Mouse (Mus musculus) limb, embryonic 11.5 days (tissue): ENCODE data around the gene St6galnac4. TPM values are rescaled to one million over a fixed set of nuclear protein-coding genes. Genes with fewer than 3 reads are reported as not detected.

Experiments used
- ATAC-seq: fragments of 200-750 bp; cut with Nextera tagmentation; 2 replicates; pipeline ENCODE4 v1.8.0; 2017; ENCODE audit warnings: low read depth; ENCODE audit not compliant: insufficient number of reproducible peaks, low FRiP score, low TSS enrichment
- DNase-seq: peaks from one replicate; pipeline ENCODE4 v3.0.0-alpha.2; 2015; ENCODE audit warnings: low spot score
- H3K27ac ChIP-seq: fragments of 300-500 bp; sonication (generic); replicated peaks from 2 replicates; pipeline ENCODE4 v1.5.1; 2014; ENCODE audit warnings: low read depth, mild to moderate bottlenecking, low read length
- H3K27me3 ChIP-seq: fragments of 300-500 bp; sonication (generic); 2 replicates; pipeline ENCODE4 v1.6.1; 2014; ENCODE audit warnings: mild to moderate bottlenecking, low read length, mixed read lengths; ENCODE audit not compliant: control insufficient read depth, insufficient read depth
- H3K36me3 ChIP-seq: fragments of 300-500 bp; sonication (generic); 2 replicates; pipeline ENCODE4 v1.6.1; 2014; ENCODE audit warnings: mild to moderate bottlenecking, low read length, moderate library complexity, mixed read lengths; ENCODE audit not compliant: control insufficient read depth, insufficient read depth
- H3K4me1 ChIP-seq: fragments of 300-500 bp; sonication (generic); 2 replicates; pipeline ENCODE4 v1.6.1; 2014; ENCODE audit warnings: low read length, mixed read lengths; ENCODE audit not compliant: control insufficient read depth, insufficient read depth
- H3K4me2 ChIP-seq: fragments of 300-500 bp; sonication (generic); 2 replicates; pipeline ENCODE4 v1.6.1; 2014; ENCODE audit warnings: low read depth, mild to moderate bottlenecking, moderate library complexity; ENCODE audit not compliant: severe bottlenecking
- H3K4me3 ChIP-seq: fragments of 300-500 bp; sonication (generic); 2 replicates; pipeline ENCODE4 v1.5.1; 2014; ENCODE audit warnings: low read depth, low read length
- H3K9ac ChIP-seq: fragments of 300-500 bp; sonication (generic); 2 replicates; pipeline ENCODE4 v1.6.1; 2014; ENCODE audit warnings: mild to moderate bottlenecking, low read length
- H3K9me3 ChIP-seq: fragments of 300-500 bp; sonication (generic); 2 replicates; pipeline ENCODE4 v1.6.1; 2016; ENCODE audit warnings: low read length; ENCODE audit not compliant: control insufficient read depth
- WGBS: fragments of 180-500 bp; shearing (Covaris S2); extraction: QIAGEN DNeasy Blood & Tissue Kit; methylation state at CpG from one replicate; pipeline ENCODE4 v1.1.7; 2014; 5-methylcytosine and 5-hydroxymethylcytosine counted together
- polyA plus RNA-seq: library from polyadenylated mRNA; unstranded; fragments of >200 nt; fragmentation: Nextera tagmentation; extraction: Ambion mirVana; gene quantifications from 2 replicates; pipeline ENCODE4 v1.2.1, GENCODE M21; 2014

The St6galnac4 gene
- polyA plus RNA-seq, 1 experiment from 2014 or later: 21.2 TPM

DNA sequence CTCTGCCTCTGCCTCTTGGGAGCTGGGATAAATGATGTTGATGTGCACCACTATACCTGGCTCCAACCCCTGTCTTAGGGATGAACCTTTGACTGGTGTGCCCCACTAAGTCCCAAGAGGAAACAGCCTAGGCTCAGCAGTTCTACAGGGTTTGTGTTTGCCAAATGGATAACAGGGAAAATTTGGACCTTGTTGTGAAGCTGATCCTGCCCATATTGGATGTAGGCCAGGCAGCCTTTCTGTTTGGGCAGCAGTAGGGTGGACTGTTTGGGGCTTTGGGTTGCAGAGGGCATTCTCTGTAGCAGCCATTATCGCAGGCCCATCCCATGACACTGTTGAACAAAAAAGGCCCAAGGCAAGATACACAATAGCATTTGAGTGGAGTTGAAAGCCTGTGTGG is 39.9 kb upstream of the St6galnac4 start:
- H3K4me3 ChIP-seq: no peak overlapping the region
- no peak for ATAC-seq
- H3K4me2 ChIP-seq: no peak overlapping the region
- H3K4me1 ChIP-seq: peaks cover 4% of the 10 kb centered on the region; the same call in 1 of the 2 replicates
- 81% methylated on average over 1 of the region's 1 CpGs for WGBS
- DNase-seq: no peak
- no peak overlapping the region for H3K9ac ChIP-seq
- no peaks in the 10 kb centered on the region for H3K36me3 ChIP-seq
- H3K27me3 ChIP-seq: no peaks in the 10 kb centered on the region
- no peaks in the 10 kb centered on the region for H3K9me3 ChIP-seq
- no peak overlapping the region for H3K27ac ChIP-seq

DNA sequence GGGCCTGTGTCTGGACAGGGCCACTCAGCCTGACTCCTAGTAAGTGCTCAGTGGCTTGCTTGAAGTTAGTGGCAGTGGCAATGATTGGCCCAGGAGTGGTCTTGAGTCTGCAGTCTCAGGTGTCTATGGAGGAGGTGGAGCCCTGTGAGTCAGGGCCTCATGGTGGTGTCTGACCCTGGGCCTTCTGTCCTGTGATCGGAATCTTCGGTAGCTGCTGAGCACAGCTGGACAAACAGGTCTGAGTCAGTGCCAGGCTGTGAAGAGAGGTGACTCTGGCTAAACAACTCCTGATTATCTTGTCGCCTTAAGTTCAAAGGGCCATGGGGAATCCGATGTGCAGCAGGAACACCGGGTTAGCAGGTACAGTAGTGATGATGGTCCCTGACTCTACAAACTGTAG is 39.5 kb upstream of the St6galnac4 start:
- no peak overlapping the region for H3K4me2 ChIP-seq
- no peaks in the 10 kb centered on the region for H3K27me3 ChIP-seq
- H3K4me3 ChIP-seq: no peak overlapping the region
- 89% methylated on average over 5 of the region's 5 CpGs for WGBS
- H3K36me3 ChIP-seq: no peaks in the 10 kb centered on the region
- H3K4me1 ChIP-seq: peaks cover 4% of the 10 kb centered on the region; the same call in 1 of the 2 replicates
- no peak overlapping the region for H3K9ac ChIP-seq
- DNase-seq: no peak
- no peaks in the 10 kb centered on the region for H3K9me3 ChIP-seq
- ATAC-seq: no peak
- no peak overlapping the region for H3K27ac ChIP-seq

DNA sequence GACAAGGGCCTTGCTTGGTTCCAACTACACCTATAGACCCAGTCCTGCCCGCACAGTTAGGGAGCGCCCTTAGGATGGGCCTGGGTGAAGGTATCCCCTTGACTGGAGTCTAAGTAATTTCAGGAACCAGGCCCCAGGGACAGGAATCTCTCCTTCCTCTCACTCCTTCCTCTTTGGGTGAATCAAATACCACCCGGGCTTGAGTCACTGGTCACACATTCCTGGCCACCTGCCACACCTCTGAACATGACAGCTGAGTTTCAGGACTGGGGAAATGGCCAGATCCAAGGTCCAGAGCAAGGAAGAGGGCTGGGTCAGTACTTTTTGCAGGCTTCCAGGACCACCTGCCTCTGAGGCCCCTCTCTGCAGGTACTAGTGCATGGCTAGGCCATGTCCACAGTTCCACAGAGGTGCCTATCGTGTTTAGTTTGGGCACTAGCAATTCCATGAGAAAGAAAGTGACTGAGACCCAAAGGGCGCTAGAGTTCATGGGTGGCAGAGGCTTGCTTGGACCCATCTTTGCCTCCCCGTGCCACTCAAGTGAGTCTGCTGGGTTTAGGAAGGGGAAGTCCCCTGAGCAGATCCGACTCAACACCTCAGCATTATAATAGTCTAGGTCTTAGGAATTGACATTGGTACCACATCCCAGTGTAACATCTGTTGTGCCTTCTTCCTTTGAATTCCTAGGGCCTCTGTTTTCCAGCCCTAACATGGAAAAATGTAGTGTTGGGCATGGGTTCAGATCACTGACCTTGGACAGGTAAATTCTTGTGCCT is 38.7 kb upstream of the St6galnac4 start:
- H3K9ac ChIP-seq: no peak overlapping the region
- no peak for DNase-seq
- H3K27ac ChIP-seq: no peak overlapping the region
- no peak overlapping the region for H3K4me2 ChIP-seq
- 94% methylated on average over 7 of the region's 7 CpGs for WGBS
- H3K27me3 ChIP-seq: no peaks in the 10 kb centered on the region
- ATAC-seq: no peak
- H3K4me3 ChIP-seq: no peak overlapping the region
- no peaks in the 10 kb centered on the region for H3K9me3 ChIP-seq
- peaks cover 4% of the 10 kb centered on the region; the same call in 1 of the 2 replicates for H3K4me1 ChIP-seq
- no peaks in the 10 kb centered on the region for H3K36me3 ChIP-seq

GRCm38 (mm10) chr2:32549171-32549570 is 37.7 kb upstream of the St6galnac4 start:
- peaks cover 4% of the 10 kb centered on the region; the same call in 1 of the 2 replicates for H3K4me1 ChIP-seq
- ATAC-seq (no peak), DNase-seq (no peak)
- no peak overlapping the region for H3K9ac ChIP-seq
- H3K4me2 ChIP-seq: no peak overlapping the region
- H3K27ac ChIP-seq: no peak overlapping the region
- 88% methylated on average over 9 of the region's 9 CpGs for WGBS
- no peak overlapping the region for H3K4me3 ChIP-seq
- no peaks in the 10 kb centered on the region for H3K36me3 ChIP-seq
- no peaks in the 10 kb centered on the region for H3K27me3 ChIP-seq
- no peaks in the 10 kb centered on the region for H3K9me3 ChIP-seq

DNA sequence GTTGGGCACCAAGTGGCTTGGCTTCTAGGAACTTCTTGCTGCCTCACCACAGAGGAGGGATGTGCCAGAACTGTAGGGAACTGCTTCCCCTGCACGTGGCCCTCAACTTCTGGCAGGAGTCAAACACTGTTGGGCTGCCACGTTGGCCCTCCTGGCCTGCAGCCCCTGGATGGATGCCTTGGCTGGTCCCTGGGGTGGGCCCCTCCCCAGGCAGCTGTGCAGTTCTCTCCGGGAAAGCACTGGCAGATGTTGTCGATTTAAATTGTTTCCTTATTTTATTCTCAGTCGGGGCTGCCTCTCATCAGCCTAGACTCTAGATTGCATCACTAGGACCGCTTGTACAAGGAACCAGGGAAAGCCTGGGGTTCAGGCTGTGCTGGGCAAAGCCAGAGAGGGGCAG is 37.1 kb upstream of the St6galnac4 start:
- H3K4me2 ChIP-seq: no peak overlapping the region
- no peaks in the 10 kb centered on the region for H3K27me3 ChIP-seq
- H3K36me3 ChIP-seq: no peaks in the 10 kb centered on the region
- H3K9me3 ChIP-seq: no peaks in the 10 kb centered on the region
- H3K27ac ChIP-seq: no peak overlapping the region; the same call in 1 of the 2 replicates
- no peak overlapping the region for H3K9ac ChIP-seq
- WGBS: 50% methylated on average over 6 of the region's 6 CpGs
- ATAC-seq: no peak
- DNase-seq: no peak
- H3K4me3 ChIP-seq: no peak overlapping the region
- peaks cover 4% of the 10 kb centered on the region; the same call in 1 of the 2 replicates for H3K4me1 ChIP-seq

DNA sequence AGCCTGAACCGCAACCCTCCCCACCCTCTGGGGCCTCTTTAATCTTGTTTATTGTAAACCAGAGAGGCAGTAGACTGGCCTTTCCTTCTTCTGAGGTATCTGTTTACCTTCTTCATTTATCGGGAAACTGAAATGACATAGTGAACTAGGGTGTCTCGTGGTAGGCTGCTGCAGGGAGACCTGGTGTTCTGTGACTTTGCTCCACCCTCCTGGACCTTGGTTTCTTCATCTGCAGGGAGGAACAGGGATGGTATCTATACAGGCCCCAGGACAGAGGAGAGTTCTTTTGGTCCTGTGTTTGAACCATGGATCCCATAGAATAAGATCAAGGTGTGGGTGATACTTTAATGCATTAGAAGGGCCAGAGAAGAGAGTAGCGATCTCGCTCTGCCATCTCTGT is 35.7 kb upstream of the St6galnac4 start:
- no peaks in the 10 kb centered on the region for H3K9me3 ChIP-seq
- no peak overlapping the region for H3K4me3 ChIP-seq
- H3K4me1 ChIP-seq: peaks cover 4% of the 10 kb centered on the region; the same call in 1 of the 2 replicates
- no peak overlapping the region for H3K4me2 ChIP-seq
- ATAC-seq (no peak), DNase-seq (no peak)
- no peaks in the 10 kb centered on the region for H3K36me3 ChIP-seq
- no peak overlapping the region for H3K9ac ChIP-seq
- no peak overlapping the region for H3K27ac ChIP-seq
- 77% methylated on average over 5 of the region's 5 CpGs for WGBS
- no peaks in the 10 kb centered on the region for H3K27me3 ChIP-seq

- Histone ChIP-seq H3K4me3 (no peak overlapping the region), H3K9me3 (no peaks in the 10 kb centered on the region), H3K27me3 (no peaks in the 10 kb centered on the region), H3K27ac (no peak overlapping the region), H3K4me2 (no peak overlapping the region), H3K36me3 (no peaks in the 10 kb centered on the region), H3K9ac (no peak overlapping the region), H3K4me1 (peaks cover 4% of the 10 kb centered on the region; the same call in 1 of the 2 replicates)
- WGBS: 84% methylated on average over 7 of the region's 7 CpGs
- DNase-seq (no peak), ATAC-seq (no peak)
Measured at GRCm38 (mm10) chr2:32553592-32554148, 33.2 kb upstream of the St6galnac4 start.

GRCm38 (mm10) chr2:32555484-32555883 is 31.4 kb upstream of the St6galnac4 start:
- Histone ChIP-seq H3K4me2 (no peak overlapping the region), H3K9ac (no peak overlapping the region), H3K4me3 (no peak overlapping the region), H3K27me3 (no peaks in the 10 kb centered on the region), H3K36me3 (no peaks in the 10 kb centered on the region), H3K9me3 (no peaks in the 10 kb centered on the region), H3K4me1 (no peaks in the 10 kb centered on the region; the same call in 1 of the 2 replicates), H3K27ac (no peak overlapping the region)
- ATAC-seq: no peak
- no peak for DNase-seq
- WGBS: 50% methylated on average over 4 of the region's 4 CpGs
